Mouse (Mus musculus) CH12.LX (cell line): ENCODE measurements at regions not wholly inside any gene's neighbourhood (a gene's known extent, or its start where the extent isn't known, plus 50 kb on each side); places are given as distances from the start of the nearest gene placed in this dataset.

Source experiments
- DNase-seq: peaks from one replicate; pipeline ENCODE4 v3.0.0-alpha.2; 2013; ENCODE audit errors: extremely low read depth
- H3K27ac ChIP-seq: 2 replicates; pipeline ENCODE4 v1.5.1; 2012; ENCODE audit warnings: low read depth, mild to moderate bottlenecking, control low read depth, moderate library complexity; ENCODE audit not compliant: insufficient read depth
- H3K27me3 ChIP-seq: replicated peaks from 2 replicates; pipeline ENCODE3; 2012; ENCODE audit warnings: inconsistent platforms
- H3K36me3 ChIP-seq, 2 experiments: replicated peaks in 1 of 2; 2 replicates each; pipeline versions ENCODE3 to v1.6.1; 2012; ENCODE audit warnings: inconsistent platforms in 1 of 2, low read length in 1 of 2, mild to moderate bottlenecking in 1 of 2, mixed read lengths in 1 of 2, moderate library complexity in 1 of 2; ENCODE audit not compliant: control insufficient read depth in 1 of 2, insufficient read depth in 1 of 2
- H3K4me1 ChIP-seq, 2 experiments: 2 replicates each; pipeline ENCODE4 v1.6.1; 2012; ENCODE audit warnings: inconsistent platforms in 1 of 2, moderate library complexity in 1 of 2; ENCODE audit not compliant: insufficient read depth in 2 of 2, control insufficient read depth in 1 of 2
- H3K4me2 ChIP-seq: 2 replicates; pipeline ENCODE4 v1.6.1; 2012; ENCODE audit warnings: low read depth, mild to moderate bottlenecking, control low read depth; ENCODE audit not compliant: poor library complexity, insufficient read depth, severe bottlenecking
- H3K4me3 ChIP-seq, 3 experiments: fragments of 150-350 bp in 1 of 3; sonication (generic) in 1 of 3; replicated peaks in 1 of 3; 2 replicates each; pipeline versions ENCODE3 to v1.5.1; 2011 to 2012; ENCODE audit warnings: low read depth in 2 of 3, low read length in 2 of 3, mild to moderate bottlenecking in 2 of 3, moderate library complexity in 2 of 3, control low read depth in 1 of 3, improper control_type of control experiment in 1 of 3, inconsistent platforms in 1 of 3, mixed read lengths in 1 of 3; ENCODE audit not compliant: poor library complexity in 1 of 3
- H3K79me2 ChIP-seq: replicated peaks from 2 replicates; pipeline ENCODE4 v1.6.1; 2012; ENCODE audit warnings: mild to moderate bottlenecking, moderate library complexity; ENCODE audit not compliant: control insufficient read depth, poor library complexity, insufficient read depth, severe bottlenecking; ENCODE audit errors: extremely low read depth
- H3K9ac ChIP-seq: 2 replicates; pipeline ENCODE4 v1.6.1; 2012; ENCODE audit warnings: low read depth, mild to moderate bottlenecking, control low read depth, moderate library complexity; ENCODE audit not compliant: insufficient read depth
- H3K9me3 ChIP-seq: replicated peaks from 2 replicates; pipeline ENCODE3; 2012; ENCODE audit warnings: low read length, inconsistent platforms, mixed read lengths
- BHLHE40 ChIP-seq: IDR thresholded peaks from 2 replicates; pipeline ENCODE4 v1.6.1; 2011; ENCODE audit warnings: mild to moderate bottlenecking, low read depth, low read length, improper control_type of control experiment
- CHD1 ChIP-seq: IDR thresholded peaks from 2 replicates; pipeline ENCODE4 v1.6.1; 2012; ENCODE audit warnings: low read depth, low read length, improper control_type of control experiment, inconsistent platforms
- ETS1 ChIP-seq: conservative IDR thresholded peaks from 2 replicates; pipeline ENCODE4 v1.6.1; 2012; ENCODE audit warnings: low read depth, mild to moderate bottlenecking, inconsistent platforms, low read length, improper control_type of control experiment, moderate library complexity
- GABPA ChIP-seq: IDR thresholded peaks from 2 replicates; pipeline ENCODE4 v1.6.1; 2012; ENCODE audit warnings: low read depth, low read length, improper control_type of control experiment, inconsistent platforms; ENCODE audit not compliant: insufficient replicate concordance
- JUN ChIP-seq: IDR thresholded peaks from 2 replicates; pipeline ENCODE4 v1.6.1; 2011; ENCODE audit warnings: low read depth, mild to moderate bottlenecking, low read length, improper control_type of control experiment, moderate library complexity; ENCODE audit not compliant: insufficient read depth
- JUND ChIP-seq: conservative IDR thresholded peaks from 2 replicates; pipeline ENCODE4 v1.6.1; 2011; ENCODE audit warnings: low read depth, low read length, improper control_type of control experiment
- KAT2A ChIP-seq: IDR thresholded peaks from 2 replicates; pipeline ENCODE4 v1.6.1; 2012; ENCODE audit warnings: low read length, improper control_type of control experiment, inconsistent platforms; ENCODE audit not compliant: insufficient replicate concordance
- MAZ ChIP-seq: IDR thresholded peaks from 2 replicates; pipeline ENCODE4 v1.6.1; 2012; ENCODE audit warnings: low read depth, mild to moderate bottlenecking, inconsistent platforms, low read length, improper control_type of control experiment, moderate library complexity
- MXI1 ChIP-seq: IDR thresholded peaks from 2 replicates; pipeline ENCODE4 v1.6.1; 2011; ENCODE audit warnings: mild to moderate bottlenecking, low read depth, low read length, improper control_type of control experiment
- NELFE ChIP-seq: IDR thresholded peaks from 2 replicates; pipeline ENCODE4 v1.6.1; 2011; ENCODE audit warnings: low read depth, low read length, improper control_type of control experiment
- NRF1 ChIP-seq: IDR thresholded peaks from 2 replicates; pipeline ENCODE4 v1.6.1; 2014; ENCODE audit warnings: low read depth, mild to moderate bottlenecking, inconsistent platforms, low read length, improper control_type of control experiment, moderate library complexity
- POLR2A ChIP-seq: IDR thresholded peaks from 2 replicates; pipeline ENCODE4 v1.6.1; 2011; ENCODE audit warnings: low read depth, mild to moderate bottlenecking, improper control_type of control experiment, low read length
- RAD21 ChIP-seq: IDR thresholded peaks from 2 replicates; pipeline ENCODE4 v1.6.1; 2011; ENCODE audit warnings: low read depth, mild to moderate bottlenecking, low read length, improper control_type of control experiment, moderate library complexity
- SIN3A ChIP-seq: IDR thresholded peaks from 2 replicates; pipeline ENCODE4 v1.6.1; 2012; ENCODE audit warnings: low read length, improper control_type of control experiment, inconsistent platforms
- SMC3 ChIP-seq: IDR thresholded peaks from 2 replicates; pipeline ENCODE4 v1.6.1; 2011; ENCODE audit warnings: low read depth, low read length, improper control_type of control experiment
- TCF12 ChIP-seq: IDR thresholded peaks from 2 replicates; pipeline ENCODE4 v1.6.1; 2014; ENCODE audit warnings: low read depth, mild to moderate bottlenecking, inconsistent platforms, low read length, improper control_type of control experiment
- UBTF ChIP-seq: IDR thresholded peaks from 2 replicates; pipeline ENCODE4 v1.6.1; 2012; ENCODE audit warnings: low read depth, mild to moderate bottlenecking, inconsistent platforms, low read length, improper control_type of control experiment, moderate library complexity
- USF2 ChIP-seq: conservative IDR thresholded peaks from 2 replicates; pipeline ENCODE4 v1.6.1; 2011; ENCODE audit warnings: low read depth, low read length, improper control_type of control experiment
- ZMIZ1 ChIP-seq: IDR thresholded peaks from 2 replicates; pipeline ENCODE4 v1.6.1; 2012; ENCODE audit warnings: low read depth, mild to moderate bottlenecking, inconsistent platforms, low read length, improper control_type of control experiment
- ZNF384 ChIP-seq: IDR thresholded peaks from 2 replicates; pipeline ENCODE4 v1.6.1; 2012; ENCODE audit warnings: low read depth, low read length, improper control_type of control experiment, inconsistent platforms
- dilution Hi-C: fragments of 300-500 bp; cut with MboI; formaldehyde crosslinking; loops from 2 replicates; pipeline ENCODE4 v1.14.3; 2020; ENCODE audit warnings: low sequenced_read_pairs; ENCODE audit not compliant: extremely low pct_unique_long_range_greater_than_20kb, extremely low pct_ligation_motif_present
- in situ Hi-C: fragments of 300-500 bp; cut with MboI; formaldehyde crosslinking; loops from 3 replicates; pipeline ENCODE4 v1.14.3; 2019; ENCODE audit warnings: low sequenced_read_pairs, low pct_ligation_motif_present, low pct_unique_long_range_greater_than_20kb, mixed read lengths

DNA sequence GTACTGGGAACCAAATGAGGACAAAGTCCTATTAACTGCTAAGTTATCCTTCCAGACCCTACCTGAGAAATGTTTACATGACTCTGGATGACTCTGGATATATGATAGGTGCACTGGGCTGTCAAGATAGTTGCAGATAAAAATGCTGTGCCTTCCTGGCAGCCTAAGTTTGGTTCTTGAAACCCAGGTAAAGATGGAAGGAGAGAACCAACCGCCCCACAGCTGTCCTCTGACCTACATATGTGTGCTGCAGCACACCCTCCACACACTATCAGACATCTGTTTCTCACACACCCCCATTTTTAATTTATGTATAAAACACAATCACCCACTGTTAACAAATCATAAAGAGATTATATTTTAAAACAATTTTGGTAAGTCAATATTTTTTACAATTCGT, 533.4 kb upstream of the Nrp1 start:
- H3K27me3 ChIP-seq, result no peaks in the 10 kb centered on the region
- H3K27ac ChIP-seq, result no peak overlapping the region
- in situ Hi-C loops (no loop called here), dilution Hi-C loops (no loop called here)
- DNase-seq, result no peak
- H3K4me1 ChIP-seq, result peaks cover 3 to 9% of the 10 kb centered on the region in 2 experiments; a peak in 3 of 4 replicates
- no peak overlapping the region for H3K4me2 ChIP-seq
- H3K36me3 ChIP-seq, result no peaks in the 10 kb centered on the region
- H3K9ac ChIP-seq, result no peak overlapping the region
- no peaks in the 10 kb centered on the region for H3K79me2 ChIP-seq
- no peak for TF ChIP-seq GABPA
- no peak for TF ChIP-seq CHD1
- no peak for TF ChIP-seq RAD21
- TF ChIP-seq JUND, result no peak
- TF ChIP-seq JUN, result no peak
- TF ChIP-seq MXI1, result no peak
- no peak for TF ChIP-seq SMC3
- TF ChIP-seq SIN3A, result no peak
- no peak for TF ChIP-seq ZMIZ1
- no peak for TF ChIP-seq ETS1
- no peak for TF ChIP-seq NELFE
- no peak for TF ChIP-seq ZNF384
- TF ChIP-seq USF2, result no peak
- TF ChIP-seq BHLHE40, result no peak
- H3K9me3 ChIP-seq, result no peaks in the 10 kb centered on the region
- H3K4me3 ChIP-seq, result no peak overlapping the region

DNA sequence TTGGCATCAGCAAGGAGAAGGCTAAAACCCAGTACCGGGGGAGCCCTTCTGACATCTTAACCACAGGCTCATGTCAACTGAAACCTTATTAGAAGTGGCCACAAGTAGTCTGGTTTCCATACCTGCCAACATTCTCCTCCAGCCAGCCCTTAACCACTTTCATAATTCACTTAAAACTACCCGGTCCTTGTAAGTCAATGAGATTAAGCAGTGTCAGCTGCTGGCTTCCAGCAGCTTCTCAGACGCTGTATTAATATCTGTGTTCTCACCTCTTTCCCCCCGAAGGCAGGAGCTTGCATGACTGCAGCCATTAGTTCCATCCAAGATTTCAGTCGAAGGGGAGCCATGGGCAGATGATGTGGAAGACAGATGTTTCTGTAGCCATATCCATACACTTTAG, 530.6 kb upstream of the Nrp1 start:
- no peak for TF ChIP-seq SIN3A
- TF ChIP-seq KAT2A, result no peak
- no peak for TF ChIP-seq ETS1
- no peak for TF ChIP-seq NRF1
- no peak for TF ChIP-seq MXI1
- no peak for TF ChIP-seq MAZ
- no peak for TF ChIP-seq POLR2A
- TF ChIP-seq CHD1, result no peak
- TF ChIP-seq TCF12, result no peak
- no peak for TF ChIP-seq UBTF
- TF ChIP-seq, all 38 proteins: peak for 0
- H3K9ac ChIP-seq, result no peak overlapping the region
- peak overlapping the region; percentile 9; the same call in 1 of the 2 replicates for H3K4me2 ChIP-seq
- H3K36me3 ChIP-seq, result no peaks in the 10 kb centered on the region
- DNase-seq, result no peak
- H3K4me3 ChIP-seq, result no peak overlapping the region
- H3K27me3 ChIP-seq, result no peaks in the 10 kb centered on the region
- H3K79me2 ChIP-seq, result no peaks in the 10 kb centered on the region
- H3K4me1 ChIP-seq, result peaks cover 9 to 17% of the 10 kb centered on the region in 2 experiments; a peak in 3 of 4 replicates
- in situ Hi-C loops, result no loop called here
- H3K27ac ChIP-seq, result no peak overlapping the region
- dilution Hi-C loops, result no loop called here
- H3K9me3 ChIP-seq, result no peaks in the 10 kb centered on the region
